Mouse (Mus musculus) liver, embryonic 13.5 days (tissue): ENCODE measurements at regions not wholly inside any gene's neighbourhood (a gene's known extent, or its start where the extent isn't known, plus 50 kb on each side); places are given as distances from the start of the nearest gene placed in this dataset.

ENCODE experiments used
- ATAC-seq: fragments of 200-750 bp; cut with Nextera tagmentation; 2 replicates; pipeline ENCODE4 v1.8.0; 2017; ENCODE audit warnings: low read depth, mild to moderate bottlenecking, moderate number of reproducible peaks, moderate library complexity
- DNase-seq: peaks from one replicate; pipeline ENCODE4 v3.0.0; 2022
- H3K27ac ChIP-seq: fragments of 300-500 bp; sonication (generic); 2 replicates; pipeline ENCODE4 v1.5.1; 2015; ENCODE audit warnings: moderate library complexity, mild to moderate bottlenecking, inconsistent platforms
- H3K27me3 ChIP-seq: fragments of 300-500 bp; sonication (generic); 2 replicates; pipeline ENCODE4 v1.6.1; 2015; ENCODE audit warnings: mild to moderate bottlenecking, inconsistent platforms
- H3K36me3 ChIP-seq: fragments of 300-500 bp; sonication (generic); 2 replicates; pipeline ENCODE4 v1.6.1; 2015; ENCODE audit warnings: mild to moderate bottlenecking, inconsistent platforms
- H3K4me1 ChIP-seq: fragments of 300-500 bp; sonication (generic); replicated peaks from 2 replicates; pipeline ENCODE4 v1.6.1; 2015; ENCODE audit warnings: inconsistent platforms
- H3K4me2 ChIP-seq: fragments of 300-500 bp; sonication (generic); 2 replicates; pipeline ENCODE4 v1.6.1; 2015; ENCODE audit warnings: inconsistent platforms, mild to moderate bottlenecking, moderate library complexity
- H3K4me3 ChIP-seq: fragments of 300-500 bp; sonication (generic); replicated peaks from 2 replicates; pipeline ENCODE4 v1.5.1; 2015; ENCODE audit warnings: mild to moderate bottlenecking, inconsistent platforms
- H3K9ac ChIP-seq: fragments of 300-500 bp; sonication (generic); 2 replicates; pipeline ENCODE4 v1.6.1; 2015; ENCODE audit warnings: mild to moderate bottlenecking, inconsistent platforms
- H3K9me3 ChIP-seq: fragments of 300-500 bp; sonication (generic); replicated peaks from 2 replicates; pipeline ENCODE4 v1.6.1; 2016; ENCODE audit warnings: inconsistent platforms
- WGBS: fragments of 180-500 bp; shearing (Covaris S2); methylation state at CpG from one replicate; pipeline ENCODE4 v1.1.7; 2015; ENCODE audit not compliant: insufficient replicate concordance; 5-methylcytosine and 5-hydroxymethylcytosine counted together

DNA sequence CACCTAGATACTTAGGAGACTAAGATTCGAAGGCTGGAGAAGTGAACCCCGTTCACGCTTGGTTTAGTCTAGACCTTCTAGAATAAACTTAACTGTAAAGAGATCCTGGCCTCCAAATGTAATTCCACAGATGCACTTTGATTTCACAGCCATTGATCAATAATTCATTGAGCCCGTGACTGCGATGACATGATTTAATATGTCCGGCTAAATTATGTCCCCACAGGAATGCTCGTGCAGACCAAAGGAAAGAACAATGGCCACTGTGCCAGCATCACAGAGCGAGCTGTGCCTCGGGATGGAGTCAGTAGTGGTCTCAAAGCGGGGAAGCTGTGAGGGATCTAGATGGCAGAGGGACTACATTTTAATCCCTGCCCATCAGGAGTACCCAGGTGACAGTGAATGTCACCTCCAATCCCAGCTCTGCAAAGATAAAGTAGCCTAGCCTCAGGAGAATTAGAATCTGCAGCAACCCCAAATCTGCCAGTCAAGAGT, 256.5 kb upstream of the Id2 start:
- H3K9ac ChIP-seq = no peak overlapping the region
- no peak overlapping the region for H3K4me2 ChIP-seq
- no peak overlapping the region for H3K27ac ChIP-seq
- DNase-seq (no peak), ATAC-seq (no peak)
- H3K9me3 ChIP-seq = no peaks in the 10 kb centered on the region
- H3K36me3 ChIP-seq = no peaks in the 10 kb centered on the region
- H3K4me1 ChIP-seq = no peaks in the 10 kb centered on the region
- no peak overlapping the region for H3K4me3 ChIP-seq
- WGBS = 70% methylated on average over 10 of the region's 10 CpGs
- no peaks in the 10 kb centered on the region for H3K27me3 ChIP-seq

DNA sequence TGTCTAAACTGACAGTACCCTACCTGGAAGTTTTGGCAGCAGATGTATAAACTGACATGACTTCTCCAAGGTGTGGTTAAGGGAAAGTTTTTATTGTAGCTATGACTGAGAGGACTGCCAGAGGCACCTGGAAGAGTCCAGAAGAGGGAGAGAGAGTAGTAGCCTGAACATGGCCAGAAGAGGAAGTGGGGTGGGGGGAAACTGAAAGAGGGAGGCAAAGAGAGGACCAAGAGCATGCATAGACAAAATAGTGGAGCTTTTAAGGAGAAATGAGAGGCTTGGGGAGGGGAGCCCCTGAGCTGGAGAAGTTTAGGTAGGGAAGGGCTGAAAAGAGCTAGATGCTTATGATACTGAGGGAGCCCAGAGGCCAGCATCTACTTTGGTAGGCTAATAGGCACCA, 255.2 kb upstream of the Id2 start:
- H3K4me3 ChIP-seq = no peak overlapping the region
- no peaks in the 10 kb centered on the region for H3K36me3 ChIP-seq
- H3K27me3 ChIP-seq = no peaks in the 10 kb centered on the region
- H3K4me1 ChIP-seq = no peaks in the 10 kb centered on the region
- no peak overlapping the region for H3K9ac ChIP-seq
- H3K9me3 ChIP-seq = no peaks in the 10 kb centered on the region
- no peak overlapping the region for H3K27ac ChIP-seq
- no peak overlapping the region for H3K4me2 ChIP-seq
- ATAC-seq (no peak), DNase-seq (no peak)

DNA sequence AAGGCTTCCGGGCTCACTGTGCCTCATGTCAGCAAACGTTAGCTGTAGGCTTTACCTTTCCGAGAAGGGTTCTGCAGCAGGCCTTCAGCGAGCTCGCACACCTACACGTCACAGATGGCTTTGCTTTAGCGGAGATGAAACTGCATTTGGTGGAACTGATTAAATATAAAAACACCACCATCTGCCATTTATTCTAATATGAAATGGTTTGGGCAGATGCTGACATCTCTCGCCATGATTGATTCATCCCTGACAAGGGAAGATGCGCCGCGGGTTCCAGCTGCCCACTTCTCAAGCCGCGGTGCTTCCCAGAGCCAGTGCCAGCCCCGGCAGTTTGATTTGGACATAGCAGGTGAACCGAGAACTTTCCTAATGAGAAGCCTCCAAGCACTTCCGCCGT, 247.4 kb upstream of the Id2 start:
- H3K9ac ChIP-seq = no peak overlapping the region
- H3K27ac ChIP-seq = no peak overlapping the region
- ATAC-seq (no peak), DNase-seq (no peak)
- no peaks in the 10 kb centered on the region for H3K4me1 ChIP-seq
- no peak overlapping the region for H3K4me2 ChIP-seq
- H3K4me3 ChIP-seq = no peak overlapping the region
- WGBS = 75% methylated on average over 17 of the region's 17 CpGs
- H3K36me3 ChIP-seq = no peaks in the 10 kb centered on the region
- no peaks in the 10 kb centered on the region for H3K27me3 ChIP-seq
- H3K9me3 ChIP-seq = no peaks in the 10 kb centered on the region

DNA sequence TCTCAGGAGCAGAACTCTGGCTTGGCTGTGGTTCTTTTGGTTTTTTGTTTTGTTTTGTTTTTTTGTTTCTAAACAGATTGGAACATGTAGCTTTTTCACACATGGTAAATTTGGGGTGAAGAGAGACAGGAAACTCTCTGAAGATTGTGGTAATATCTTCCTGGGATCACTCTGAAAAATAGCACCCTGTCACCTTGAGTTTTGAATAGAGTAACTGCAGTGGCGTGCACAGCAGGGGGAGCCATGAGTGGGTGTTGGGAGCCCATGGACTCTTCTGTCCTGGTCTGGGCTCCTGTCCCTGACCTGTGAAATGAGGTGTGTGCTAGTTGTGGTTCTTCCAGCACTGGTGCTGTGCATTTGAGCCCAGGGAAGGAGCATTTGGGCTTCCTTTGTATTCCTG, 241.8 kb upstream of the Id2 start:
- no peak overlapping the region for H3K27ac ChIP-seq
- no peak for ATAC-seq
- no peak overlapping the region for H3K9ac ChIP-seq
- no peak overlapping the region for H3K4me2 ChIP-seq
- no peaks in the 10 kb centered on the region for H3K36me3 ChIP-seq
- no peaks in the 10 kb centered on the region for H3K4me1 ChIP-seq
- no peaks in the 10 kb centered on the region for H3K27me3 ChIP-seq
- DNase-seq = no peak
- WGBS = 40% methylated on average over 1 of the region's 1 CpGs
- no peak overlapping the region for H3K4me3 ChIP-seq
- H3K9me3 ChIP-seq = no peaks in the 10 kb centered on the region

DNA sequence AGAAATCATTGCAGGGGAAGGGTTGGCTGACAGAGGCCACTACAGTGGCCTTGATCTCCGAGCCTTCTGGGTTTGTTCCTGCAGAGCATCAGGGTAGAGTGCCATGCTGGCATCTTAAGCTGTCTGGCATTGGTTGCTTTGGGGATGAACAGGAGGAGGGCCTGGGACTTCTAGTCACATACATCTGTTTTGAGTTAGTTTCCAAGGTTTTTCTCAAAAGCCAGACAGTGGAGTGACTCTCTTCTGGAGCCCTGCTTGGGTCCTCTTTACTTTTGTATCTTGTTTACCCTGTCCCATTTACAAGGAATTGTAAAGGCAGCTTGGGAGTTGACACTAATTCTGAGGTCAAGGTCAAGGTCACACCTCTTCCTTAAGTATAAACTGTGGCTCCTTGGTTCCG, 239.0 kb upstream of the Id2 start:
- DNase-seq (no peak), ATAC-seq (no peak)
- Histone ChIP-seq H3K9me3 (no peaks in the 10 kb centered on the region), H3K4me2 (no peak overlapping the region), H3K36me3 (no peaks in the 10 kb centered on the region), H3K27me3 (no peaks in the 10 kb centered on the region), H3K27ac (no peak overlapping the region), H3K4me1 (no peaks in the 10 kb centered on the region), H3K9ac (no peak overlapping the region), H3K4me3 (no peak overlapping the region)
- 52% methylated on average over 2 of the region's 2 CpGs for WGBS

DNA sequence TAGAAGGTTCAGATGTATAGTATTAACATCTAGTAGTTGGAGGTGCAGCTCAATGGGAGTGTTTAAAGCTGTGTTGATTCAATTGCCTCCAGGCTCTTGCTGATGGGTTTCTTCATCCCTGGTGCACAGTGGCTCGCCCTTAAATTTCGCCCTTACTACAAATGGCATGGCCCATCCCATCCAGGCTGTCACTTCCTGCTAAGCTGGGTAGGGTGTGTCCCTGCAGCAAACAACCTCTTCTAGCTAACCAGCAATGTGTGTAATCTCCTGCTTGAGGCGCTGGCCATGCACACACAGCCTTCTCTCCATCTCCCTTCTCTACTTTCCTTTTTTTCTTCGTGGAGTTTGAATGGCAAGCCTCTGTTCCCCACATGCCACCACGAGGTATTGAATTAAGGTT, 238.1 kb upstream of the Id2 start:
- no peak for ATAC-seq
- Histone ChIP-seq H3K27ac (no peak overlapping the region), H3K36me3 (no peaks in the 10 kb centered on the region), H3K27me3 (no peaks in the 10 kb centered on the region), H3K9ac (no peak overlapping the region), H3K4me1 (no peaks in the 10 kb centered on the region), H3K4me3 (no peak overlapping the region), H3K9me3 (no peaks in the 10 kb centered on the region), H3K4me2 (no peak overlapping the region)
- 58% methylated on average over 5 of the region's 5 CpGs for WGBS
- DNase-seq = no peak

DNA sequence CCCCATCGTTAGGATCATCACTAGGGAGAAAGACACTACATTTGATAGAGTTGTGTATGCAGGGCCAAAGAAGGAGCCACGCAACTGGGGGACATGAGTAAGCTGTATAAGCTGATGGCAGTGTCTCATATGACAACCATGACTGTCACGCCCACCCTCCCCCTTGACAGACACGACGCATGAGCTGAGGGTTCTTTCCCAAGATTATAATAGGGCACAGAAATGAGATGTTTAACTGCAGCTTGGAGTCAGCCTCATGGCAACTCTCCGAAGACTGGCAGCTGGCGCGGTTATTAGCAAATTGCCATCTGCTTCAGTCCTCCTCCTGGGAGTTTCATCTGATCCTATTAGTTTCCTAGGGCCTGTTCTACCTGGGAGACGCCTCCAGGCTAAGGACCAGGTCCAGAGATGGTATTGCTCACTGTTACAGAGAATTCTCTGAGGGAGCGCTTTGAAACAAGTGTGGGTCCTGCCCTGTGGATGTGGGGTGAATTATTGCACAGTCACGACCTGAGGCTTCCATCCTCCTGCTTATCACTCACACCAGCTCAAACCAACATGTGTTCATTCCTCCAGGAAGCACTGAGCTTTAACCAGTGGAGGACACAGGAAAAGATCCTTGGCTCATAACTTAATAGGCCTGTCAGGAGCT, 235.6 kb upstream of the Id2 start:
- Histone ChIP-seq H3K9me3 (no peaks in the 10 kb centered on the region), H3K27ac (no peak overlapping the region), H3K27me3 (no peaks in the 10 kb centered on the region), H3K4me2 (no peak overlapping the region), H3K36me3 (no peaks in the 10 kb centered on the region), H3K4me1 (no peaks in the 10 kb centered on the region), H3K4me3 (no peak overlapping the region), H3K9ac (no peak overlapping the region)
- DNase-seq (no peak), ATAC-seq (no peak)
- WGBS = 68% methylated on average over 11 of the region's 11 CpGs

DNA sequence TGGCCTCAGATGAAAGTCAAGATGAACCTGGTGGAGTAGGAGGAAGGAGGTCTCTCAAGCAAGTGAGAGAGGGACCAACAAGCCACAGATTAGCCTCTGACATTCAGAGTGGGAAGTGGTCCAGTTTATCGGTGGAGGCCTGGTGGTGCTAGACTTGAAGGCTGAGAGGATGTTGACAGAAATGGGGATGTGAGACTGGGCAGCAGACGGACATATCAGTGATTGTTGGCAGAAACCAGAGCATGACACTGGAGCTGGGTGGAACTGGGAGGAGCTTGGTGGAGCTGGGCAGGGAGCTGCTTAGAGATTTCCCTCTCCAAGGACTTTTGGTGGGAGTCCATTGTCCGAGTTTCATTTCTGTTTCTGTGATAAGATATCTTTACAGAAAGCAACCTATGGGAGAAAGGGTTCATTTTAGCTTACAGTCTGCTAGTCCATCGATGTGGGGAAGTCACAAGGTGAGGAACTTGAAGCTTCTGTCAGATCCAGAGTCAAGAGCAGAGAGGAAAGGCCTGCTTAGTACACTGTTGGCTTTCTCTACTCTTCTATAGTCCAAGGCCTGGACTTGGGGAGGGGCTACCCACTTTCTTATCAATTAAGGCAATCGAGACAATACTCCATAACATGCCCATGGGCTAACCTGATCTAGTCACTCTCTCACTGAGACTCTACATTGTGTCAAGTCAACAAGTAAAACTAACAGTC, 233.2 kb upstream of the Id2 start:
- H3K27ac ChIP-seq = no peak overlapping the region
- no peaks in the 10 kb centered on the region for H3K27me3 ChIP-seq
- no peaks in the 10 kb centered on the region for H3K9me3 ChIP-seq
- H3K4me2 ChIP-seq = no peak overlapping the region
- DNase-seq (no peak), ATAC-seq (no peak)
- H3K4me3 ChIP-seq = no peak overlapping the region
- H3K9ac ChIP-seq = no peak overlapping the region
- WGBS = 29% methylated on average over 5 of the region's 5 CpGs
- H3K4me1 ChIP-seq = no peaks in the 10 kb centered on the region
- H3K36me3 ChIP-seq = no peaks in the 10 kb centered on the region

DNA sequence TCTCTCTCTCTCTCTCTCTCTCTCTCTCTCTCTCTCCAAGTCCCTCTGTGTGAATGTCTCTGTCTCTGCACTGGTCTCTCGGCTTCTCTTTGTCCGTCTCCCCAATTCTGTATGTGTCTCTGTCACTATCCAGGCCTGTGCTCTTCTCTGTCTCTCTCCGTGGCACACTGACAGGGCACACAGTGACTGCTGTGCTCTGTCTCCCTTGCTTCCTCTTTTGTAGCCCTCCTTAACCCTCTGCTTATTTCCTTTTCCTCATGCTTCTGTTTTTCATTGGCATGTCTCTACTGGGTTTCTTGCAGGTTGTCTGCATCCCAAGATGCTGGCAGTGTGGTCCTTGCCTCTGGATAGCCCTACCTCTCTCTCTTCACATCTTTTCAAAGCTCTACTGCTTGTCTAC, 229.0 kb upstream of the Id2 start:
- DNase-seq = no peak
- ATAC-seq = no peak
- no peaks in the 10 kb centered on the region for H3K27me3 ChIP-seq
- 35% methylated on average over 3 of the region's 3 CpGs for WGBS
- H3K4me3 ChIP-seq = no peak overlapping the region
- H3K4me2 ChIP-seq = no peak overlapping the region
- H3K4me1 ChIP-seq = no peaks in the 10 kb centered on the region
- no peaks in the 10 kb centered on the region for H3K36me3 ChIP-seq
- no peaks in the 10 kb centered on the region for H3K9me3 ChIP-seq
- no peak overlapping the region for H3K9ac ChIP-seq
- H3K27ac ChIP-seq = no peak overlapping the region

DNA sequence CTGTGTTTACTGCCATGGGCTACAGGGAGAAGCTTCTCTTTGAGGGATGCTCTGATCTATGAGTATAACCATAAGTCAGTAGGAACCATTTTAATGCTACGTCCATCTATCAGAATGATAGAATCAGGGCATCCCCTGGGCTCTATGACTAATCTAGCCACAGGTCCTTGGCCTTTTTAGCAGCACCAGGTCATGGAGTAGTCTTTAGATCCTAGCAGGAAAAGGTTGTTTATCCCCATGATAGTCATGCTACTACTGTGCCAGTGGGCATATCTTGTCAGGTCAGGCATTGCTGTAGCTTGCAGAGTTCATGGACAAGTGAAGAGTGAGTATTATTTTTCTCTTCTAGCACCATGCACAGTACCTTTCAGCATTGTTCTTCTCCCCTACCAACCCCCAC, 226.2 kb upstream of the Id2 start:
- no peaks in the 10 kb centered on the region; the same call in 1 of the 2 replicates for H3K4me1 ChIP-seq
- 67% methylated on average over 1 of the region's 1 CpGs for WGBS
- ATAC-seq (no peak), DNase-seq (no peak)
- no peak overlapping the region for H3K9ac ChIP-seq
- no peaks in the 10 kb centered on the region for H3K36me3 ChIP-seq
- no peak overlapping the region for H3K4me3 ChIP-seq
- no peak overlapping the region for H3K4me2 ChIP-seq
- no peaks in the 10 kb centered on the region for H3K27me3 ChIP-seq
- H3K27ac ChIP-seq = no peak overlapping the region
- H3K9me3 ChIP-seq = no peaks in the 10 kb centered on the region

DNA sequence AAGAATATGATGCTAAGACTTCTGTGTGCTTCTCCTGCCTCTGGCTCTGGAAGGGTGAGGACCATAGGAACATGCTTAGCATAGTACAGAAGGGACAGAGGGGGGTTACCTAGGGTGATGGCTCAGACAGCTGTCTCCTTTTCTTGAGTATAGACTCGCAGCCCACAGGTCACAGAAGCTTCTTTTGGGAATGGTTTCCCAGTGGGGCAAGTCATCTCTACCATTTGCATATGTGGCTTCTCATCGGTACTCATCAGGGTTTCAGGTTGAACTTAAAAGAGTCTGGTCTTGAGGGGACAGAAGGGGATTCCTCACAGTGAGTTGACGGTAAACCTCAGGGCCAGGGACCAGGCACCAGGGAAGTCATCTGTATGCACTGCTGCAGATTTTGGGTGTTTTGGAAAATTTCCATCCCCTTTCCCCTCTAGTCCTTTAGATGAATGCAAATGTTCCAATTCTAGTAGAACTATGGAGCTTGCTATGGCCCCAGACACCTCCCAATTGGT, 223.4 kb upstream of the Id2 start:
- Histone ChIP-seq H3K4me3 (no peak overlapping the region), H3K27me3 (no peaks in the 10 kb centered on the region), H3K4me2 (no peak overlapping the region), H3K4me1 (no peaks in the 10 kb centered on the region; the same call in 1 of the 2 replicates), H3K9ac (no peak overlapping the region), H3K27ac (no peak overlapping the region), H3K36me3 (no peaks in the 10 kb centered on the region), H3K9me3 (no peaks in the 10 kb centered on the region)
- DNase-seq (no peak), ATAC-seq (no peak)
- WGBS = 65% methylated on average over 3 of the region's 3 CpGs

DNA sequence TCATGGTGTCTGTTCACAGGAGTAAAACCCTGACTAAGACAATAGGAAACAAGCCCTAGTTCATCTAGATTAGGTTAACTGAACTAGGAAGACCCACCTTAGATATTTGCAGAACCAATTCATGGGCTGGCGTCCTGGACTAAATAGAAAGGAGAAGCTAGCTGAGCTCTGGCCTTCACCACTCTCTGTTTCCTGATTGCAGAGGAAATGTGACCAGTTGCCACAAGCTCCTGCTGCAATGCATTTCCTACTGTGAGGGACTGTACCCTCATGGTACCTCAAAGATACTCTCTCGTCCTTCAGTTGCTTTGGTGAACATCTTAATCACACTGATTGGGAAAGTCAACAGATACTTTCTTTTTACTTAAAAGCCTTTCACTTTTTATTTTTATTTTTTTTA, 222.9 kb upstream of the Id2 start:
- Histone ChIP-seq H3K27ac (no peak overlapping the region), H3K27me3 (no peaks in the 10 kb centered on the region), H3K36me3 (no peaks in the 10 kb centered on the region), H3K9ac (no peak overlapping the region), H3K4me1 (no peaks in the 10 kb centered on the region; the same call in 1 of the 2 replicates), H3K4me2 (no peak overlapping the region), H3K9me3 (no peaks in the 10 kb centered on the region), H3K4me3 (no peak overlapping the region)
- ATAC-seq (no peak), DNase-seq (no peak)
- 45% methylated on average over 2 of the region's 2 CpGs for WGBS
